Mouse (Mus musculus) embryonic facial prominence, embryonic 15.5 days (tissue): Measurements from ENCODE around the gene Zfp827. TPM values are rescaled to one million over a fixed set of nuclear protein-coding genes. Genes with fewer than 3 reads are reported as not detected.

ENCODE experiments used
- ATAC-seq: fragments of 200-750 bp; cut with Nextera tagmentation; 2 replicates; pipeline ENCODE4 v1.8.0; 2017; ENCODE audit warnings: low read depth, moderate TSS enrichment; ENCODE audit not compliant: insufficient number of reproducible peaks, low FRiP score, low TSS enrichment
- H3K27ac ChIP-seq: fragments of 300-500 bp; sonication (generic); replicated peaks from 2 replicates; pipeline ENCODE4 v1.5.1; 2015; ENCODE audit warnings: mild to moderate bottlenecking, inconsistent platforms
- H3K27me3 ChIP-seq: fragments of 300-500 bp; sonication (generic); 2 replicates; pipeline ENCODE4 v1.6.1; 2015; ENCODE audit warnings: inconsistent platforms
- H3K36me3 ChIP-seq: fragments of 300-500 bp; sonication (generic); 2 replicates; pipeline ENCODE4 v1.6.1; 2015; ENCODE audit warnings: mild to moderate bottlenecking, inconsistent platforms
- H3K4me1 ChIP-seq: fragments of 300-500 bp; sonication (generic); 2 replicates; pipeline ENCODE4 v1.6.1; 2015; ENCODE audit warnings: inconsistent platforms
- H3K4me2 ChIP-seq: fragments of 300-500 bp; sonication (generic); replicated peaks from 2 replicates; pipeline ENCODE4 v1.6.1; 2015; ENCODE audit warnings: mild to moderate bottlenecking, inconsistent platforms
- H3K4me3 ChIP-seq: fragments of 300-500 bp; sonication (generic); replicated peaks from 2 replicates; pipeline ENCODE4 v1.5.1; 2015; ENCODE audit warnings: mild to moderate bottlenecking, inconsistent platforms
- H3K9ac ChIP-seq: fragments of 300-500 bp; sonication (generic); 2 replicates; pipeline ENCODE4 v1.6.1; 2015; ENCODE audit warnings: inconsistent platforms
- H3K9me3 ChIP-seq: fragments of 300-500 bp; sonication (generic); replicated peaks from 2 replicates; pipeline ENCODE4 v1.6.1; 2016; ENCODE audit warnings: inconsistent platforms
- WGBS: fragments of 180-500 bp; shearing (Covaris S2); methylation state at CpG from one replicate; pipeline ENCODE4 v1.1.7; 2015; 5-methylcytosine and 5-hydroxymethylcytosine counted together
- polyA plus RNA-seq: library from polyadenylated mRNA; unstranded; fragments of >200 nt; fragmentation: Nextera tagmentation; extraction: Ambion mirVana; gene quantifications from 2 replicates; pipeline ENCODE4 v1.2.1, GENCODE M21; 2015

Gene Zfp827
- polyA plus RNA-seq, 1 experiment from 2014 or later: 9.6 TPM

- ATAC-seq: no peak
- 84% methylated on average over 3 of the region's 3 CpGs for WGBS
- Histone ChIP-seq H3K4me3 (no peak overlapping the region), H3K9ac (no peak overlapping the region), H3K27ac (no peak overlapping the region), H3K27me3 (no peaks in the 10 kb centered on the region), H3K4me1 (no peaks in the 10 kb centered on the region), H3K9me3 (no peaks in the 10 kb centered on the region), H3K4me2 (no peak overlapping the region), H3K36me3 (peaks cover 33% of the 10 kb centered on the region)
Observed at GRCm38 (mm10) chr8:79067812-79068630, 39.8 kb downstream of the Zfp827 start.

GRCm38 (mm10) chr8:79073311-79073710 is 45.1 kb downstream of the Zfp827 start:
- Histone ChIP-seq H3K4me2 (no peak overlapping the region), H3K36me3 (peaks cover 42% of the 10 kb centered on the region; the same call in 1 of the 2 replicates), H3K27ac (no peak overlapping the region), H3K9me3 (no peaks in the 10 kb centered on the region), H3K4me3 (no peak overlapping the region), H3K9ac (no peak overlapping the region), H3K27me3 (no peaks in the 10 kb centered on the region), H3K4me1 (no peaks in the 10 kb centered on the region)
- no peak for ATAC-seq
- WGBS: 77% methylated on average over 3 of the region's 3 CpGs

GRCm38 (mm10) chr8:79074986-79075385 is 46.7 kb downstream of the Zfp827 start:
- ATAC-seq: no peak
- Histone ChIP-seq H3K4me1 (0 out of 2 replicates have a peak, but pooled peaks cover 12% of the 10 kb centered on the region), H3K27ac (no peak overlapping the region), H3K36me3 (peaks cover 38% of the 10 kb centered on the region; the same call in 1 of the 2 replicates), H3K4me3 (no peak overlapping the region), H3K9ac (no peak overlapping the region), H3K9me3 (no peaks in the 10 kb centered on the region), H3K4me2 (no peak overlapping the region), H3K27me3 (no peaks in the 10 kb centered on the region)
- 84% methylated on average over 9 of the region's 9 CpGs for WGBS

- 0 out of 2 replicates have a peak, but pooled peaks cover 12% of the 10 kb centered on the region for H3K4me1 ChIP-seq
- H3K9me3 ChIP-seq: no peaks in the 10 kb centered on the region
- WGBS: 77% methylated on average over 5 of the region's 5 CpGs
- no peak overlapping the region for H3K27ac ChIP-seq
- H3K4me2 ChIP-seq: no peak overlapping the region
- H3K27me3 ChIP-seq: no peaks in the 10 kb centered on the region
- no peak for ATAC-seq
- H3K4me3 ChIP-seq: no peak overlapping the region
- no peak overlapping the region for H3K9ac ChIP-seq
- H3K36me3 ChIP-seq: peaks cover 22% of the 10 kb centered on the region; the same call in 1 of the 2 replicates
Observed at GRCm38 (mm10) chr8:79077256-79077655, 49.0 kb downstream of the Zfp827 start.

GRCm38 (mm10) chr8:79078556-79079195 is 50.4 kb downstream of the Zfp827 start:
- peaks cover 18% of the 10 kb centered on the region; the same call in 1 of the 2 replicates for H3K36me3 ChIP-seq

GRCm38 (mm10) chr8:79079196-79079561 is 50.9 kb downstream of the Zfp827 start:
- H3K9ac ChIP-seq: no peak overlapping the region
- 74% methylated on average over 3 of the region's 3 CpGs for WGBS
- ATAC-seq: no peak
- no peak overlapping the region for H3K27ac ChIP-seq
- no peaks in the 10 kb centered on the region for H3K9me3 ChIP-seq
- no peak overlapping the region for H3K4me2 ChIP-seq
- H3K4me1 ChIP-seq: 0 out of 2 replicates have a peak, but pooled peaks cover 12% of the 10 kb centered on the region
- no peak overlapping the region for H3K4me3 ChIP-seq
- H3K36me3 ChIP-seq: peaks cover 14% of the 10 kb centered on the region; the same call in 1 of the 2 replicates
- H3K27me3 ChIP-seq: no peaks in the 10 kb centered on the region

More at GRCm38 (mm10) chr8:79078556-79079195, 50.4 kb downstream of the Zfp827 start:
- Histone ChIP-seq H3K4me1 (0 out of 2 replicates have a peak, but pooled peaks cover 12% of the 10 kb centered on the region), H3K9ac (no peak overlapping the region), H3K9me3 (no peaks in the 10 kb centered on the region), H3K27me3 (no peaks in the 10 kb centered on the region), H3K4me2 (no peak overlapping the region), H3K27ac (no peak overlapping the region), H3K4me3 (no peak overlapping the region)
- no peak for ATAC-seq
- WGBS: 32% methylated on average over 11 of the region's 11 CpGs

- WGBS: 69% methylated on average over 6 of the region's 6 CpGs
- Histone ChIP-seq H3K4me1 (0 out of 2 replicates have a peak, but pooled peaks cover 12% of the 10 kb centered on the region), H3K27me3 (no peaks in the 10 kb centered on the region), H3K4me3 (no peak overlapping the region), H3K4me2 (no peak overlapping the region), H3K36me3 (peaks cover 11% of the 10 kb centered on the region; the same call in 1 of the 2 replicates), H3K9me3 (no peaks in the 10 kb centered on the region), H3K27ac (no peak overlapping the region), H3K9ac (no peak overlapping the region)
- ATAC-seq: no peak
Observed at GRCm38 (mm10) chr8:79080096-79080739, 52.0 kb downstream of the Zfp827 start.

- Histone ChIP-seq H3K4me3 (no peak overlapping the region), H3K9me3 (no peaks in the 10 kb centered on the region), H3K36me3 (peaks cover 1% of the 10 kb centered on the region; the same call in 1 of the 2 replicates), H3K27ac (no peak overlapping the region), H3K4me1 (0 out of 2 replicates have a peak, but pooled peaks cover 12% of the 10 kb centered on the region), H3K4me2 (no peak overlapping the region), H3K27me3 (no peaks in the 10 kb centered on the region), H3K9ac (no peak overlapping the region)
- no peak for ATAC-seq
- 78% methylated on average over 4 of the region's 4 CpGs for WGBS
Observed at GRCm38 (mm10) chr8:79081333-79081732, 53.1 kb downstream of the Zfp827 start.

GRCm38 (mm10) chr8:79081955-79082354 is 53.7 kb downstream of the Zfp827 start:
- no peak overlapping the region for H3K4me2 ChIP-seq
- H3K27ac ChIP-seq: no peak overlapping the region
- no peak overlapping the region for H3K9ac ChIP-seq
- WGBS: 77% methylated on average over 10 of the region's 10 CpGs
- 0 out of 2 replicates have a peak, but pooled peaks cover 12% of the 10 kb centered on the region for H3K4me1 ChIP-seq
- H3K27me3 ChIP-seq: no peaks in the 10 kb centered on the region
- no peak overlapping the region for H3K4me3 ChIP-seq
- H3K36me3 ChIP-seq: peaks cover 4% of the 10 kb centered on the region; the same call in 1 of the 2 replicates
- ATAC-seq: no peak
- no peaks in the 10 kb centered on the region for H3K9me3 ChIP-seq

- H3K27me3 ChIP-seq: no peaks in the 10 kb centered on the region
- H3K4me1 ChIP-seq: 0 out of 2 replicates have a peak, but pooled peaks cover 8% of the 10 kb centered on the region
- no peaks in the 10 kb centered on the region for H3K9me3 ChIP-seq
- WGBS: 77% methylated on average over 18 of the region's 18 CpGs
- H3K4me2 ChIP-seq: no peak overlapping the region
- peaks cover 10% of the 10 kb centered on the region; the same call in 1 of the 2 replicates for H3K36me3 ChIP-seq
- no peak for ATAC-seq
- no peak overlapping the region for H3K4me3 ChIP-seq
- no peak overlapping the region for H3K9ac ChIP-seq
- H3K27ac ChIP-seq: no peak overlapping the region
Observed at GRCm38 (mm10) chr8:79083461-79084358, 55.5 kb downstream of the Zfp827 start.
